Mouse (Mus musculus): ENCODE data around the gene Gm21972. TPM values are rescaled to one million over a fixed set of nuclear protein-coding genes. Genes with fewer than 3 reads are reported as not detected.

The Gm21972 gene
- under 1 TPM; 0.44 to 0.68 TPM for total RNA-seq (2021)
- long read RNA-seq, experiment 1, partial matches to known transcripts, result 0 of 1 reads
- long read RNA-seq, experiment 1, other reads (novel, unspliced or antisense), result 1 of 1 reads
- long read RNA-seq, experiment 2, partial matches to known transcripts, result 0 of 2 reads
- long read RNA-seq, experiment 2, other reads (novel, unspliced or antisense), result 2 of 2 reads

- intact Hi-C loops (cut with DNase I; ENCODE audit: low total_unique reads), result no loop called here
Measured at GRCm38 (mm10) chr1:86133337-86133736, at the start of gene Gm21972. Gene Gm21972, plus strand, starts transcription at chr1:86133637.

GRCm38 (mm10) chr1:86094413-86094812, 39.0 kb upstream of the Gm21972 start:
- no peak for DNase-seq

More at GRCm38 (mm10) chr1:86133337-86133736, at the start of gene Gm21972:
- DNase-seq, result no peak

GRCm38 (mm10) chr1:86105054-86105453, 28.4 kb upstream of the Gm21972 start:
- intact Hi-C loops (cut with DNase I; ENCODE audit: low total_unique reads), result no loop called here
- no peak for DNase-seq

More at GRCm38 (mm10) chr1:86094413-86094812, 39.0 kb upstream of the Gm21972 start:
- intact Hi-C loops (cut with DNase I; ENCODE audit: low total_unique reads), result no loop called here

GRCm38 (mm10) chr1:86111779-86112178, 21.7 kb upstream of the Gm21972 start, which contains the start of gene Htr2b:
Gene Htr2b, minus strand, starts transcription at chr1:86111970.
- peak; percentile 49 for DNase-seq
- intact Hi-C loops (cut with DNase I; ENCODE audit: low total_unique reads), result no loop called here

GRCm38 (mm10) chr1:86114141-86114540, 19.3 kb upstream of the Gm21972 start:
- intact Hi-C loops (cut with DNase I; ENCODE audit: low total_unique reads), result no loop called here
- DNase-seq, result no peak

GRCm38 (mm10) chr1:86119549-86119948, 13.9 kb upstream of the Gm21972 start:
- intact Hi-C loops (cut with DNase I; ENCODE audit: low total_unique reads), result no loop called here
- no peak for DNase-seq

- intact Hi-C loops (cut with DNase I; ENCODE audit: low total_unique reads), result no loop called here
- no peak for DNase-seq
Measured at GRCm38 (mm10) chr1:86126036-86126435, 7.4 kb upstream of the Gm21972 start.

- intact Hi-C loops (cut with DNase I; ENCODE audit: low total_unique reads), result no loop called here
Measured at GRCm38 (mm10) chr1:86135315-86135714, 1.9 kb downstream of the Gm21972 start.

GRCm38 (mm10) chr1:86141081-86141480, 7.6 kb downstream of the Gm21972 start:
- intact Hi-C loops (cut with DNase I; ENCODE audit: low total_unique reads), result no loop called here
- no peak for DNase-seq

More at GRCm38 (mm10) chr1:86135315-86135714, 1.9 kb downstream of the Gm21972 start:
- no peak for DNase-seq

GRCm38 (mm10) chr1:86143165-86143564, 9.7 kb downstream of the Gm21972 start:
- intact Hi-C loops (cut with DNase I; ENCODE audit: low total_unique reads), result no loop called here
- no peak for DNase-seq

GRCm38 (mm10) chr1:86144001-86144944, 10.8 kb downstream of the Gm21972 start:
- no peak for DNase-seq
- intact Hi-C loops (cut with DNase I; ENCODE audit: low total_unique reads), result no loop called here

- intact Hi-C loops (cut with DNase I; ENCODE audit: low total_unique reads), result no loop called here
- DNase-seq, result no peak
Measured at GRCm38 (mm10) chr1:86146293-86146692, 12.9 kb downstream of the Gm21972 start.

GRCm38 (mm10) chr1:86147557-86147956, 14.1 kb downstream of the Gm21972 start:
- intact Hi-C loops (cut with DNase I; ENCODE audit: low total_unique reads), result no loop called here
- peak; percentile 20 for DNase-seq

- no peak for DNase-seq
- intact Hi-C loops (cut with DNase I; ENCODE audit: low total_unique reads), result no loop called here
Measured at GRCm38 (mm10) chr1:86148161-86148560, 14.7 kb downstream of the Gm21972 start.

- no peak for DNase-seq
- intact Hi-C loops (cut with DNase I; ENCODE audit: low total_unique reads), result no loop called here
Measured at GRCm38 (mm10) chr1:86150929-86151328, 17.5 kb downstream of the Gm21972 start.

- intact Hi-C loops (cut with DNase I; ENCODE audit: low total_unique reads), result no loop called here
Measured at GRCm38 (mm10) chr1:86151376-86151775, 17.9 kb downstream of the Gm21972 start.

GRCm38 (mm10) chr1:86152618-86153017, 19.2 kb downstream of the Gm21972 start:
- DNase-seq, result no peak
- intact Hi-C loops (cut with DNase I; ENCODE audit: low total_unique reads), result no loop called here

More at GRCm38 (mm10) chr1:86151376-86151775, 17.9 kb downstream of the Gm21972 start:
- no peak for DNase-seq

- intact Hi-C loops (cut with DNase I; ENCODE audit: low total_unique reads), result no loop called here
- DNase-seq, result peak; percentile 95
Measured at GRCm38 (mm10) chr1:86154133-86154823, 20.8 kb downstream of the Gm21972 start, which contains the start of gene Armc9. Gene Armc9, plus strand, starts transcription at chr1:86154780.

- DNase-seq, result no peak
- intact Hi-C loops (cut with DNase I; ENCODE audit: low total_unique reads), result no loop called here
Measured at GRCm38 (mm10) chr1:86154824-86155164, 21.4 kb downstream of the Gm21972 start.

- no peak for DNase-seq
- intact Hi-C loops (cut with DNase I; ENCODE audit: low total_unique reads), result no loop called here
Measured at GRCm38 (mm10) chr1:86156075-86156474, 22.6 kb downstream of the Gm21972 start.

Data from gastrocnemius, postnatal 14 days (tissue).